Mouse (Mus musculus) right cerebral cortex, postnatal 36 days (tissue): ENCODE measurements at regions not wholly inside any gene's neighbourhood (a gene's known extent, or its start where the extent isn't known, plus 50 kb on each side); places are given as distances from the start of the nearest gene placed in this dataset.
A peak's percentile ranks its signal among the peaks of the same experiment; 100 is the strongest.

ENCODE experiments used
- DNase-seq, 2 experiments: peaks; one replicate each; pipeline ENCODE4 v3.0.0; 2022; ENCODE audit warnings: low spot score in 2 of 2, mixed read lengths in 1 of 2

GRCm38 (mm10) chr1:144452141-144452540 lies 115.3 kb downstream of the Rgs21 start:
- DNase-seq: no peak

DNA sequence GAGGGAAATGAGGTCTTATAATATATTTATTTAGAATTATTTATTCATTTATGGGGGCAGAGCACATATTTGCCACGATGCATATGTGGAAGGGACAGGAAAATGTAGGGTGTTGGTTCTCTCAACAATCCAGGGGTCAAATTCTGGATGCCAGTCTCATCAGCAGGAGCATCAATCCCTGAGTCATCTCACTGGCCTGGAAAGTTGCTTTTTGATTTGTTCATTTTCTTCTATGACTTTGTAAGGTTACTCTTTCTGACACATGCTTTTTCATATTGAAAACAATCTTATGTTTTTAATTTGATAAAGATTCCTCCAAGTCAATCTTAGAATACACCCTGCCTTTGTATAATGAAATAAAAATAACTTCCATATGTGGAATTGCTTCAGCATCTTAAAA lies 115.7 kb downstream of the Rgs21 start:
- no peak for DNase-seq

GRCm38 (mm10) chr1:144436617-144437016 lies 130.8 kb downstream of the Rgs21 start:
- no peak for DNase-seq

GRCm38 (mm10) chr1:144432816-144433215 lies 134.7 kb downstream of the Rgs21 start:
- DNase-seq: no peak

DNA sequence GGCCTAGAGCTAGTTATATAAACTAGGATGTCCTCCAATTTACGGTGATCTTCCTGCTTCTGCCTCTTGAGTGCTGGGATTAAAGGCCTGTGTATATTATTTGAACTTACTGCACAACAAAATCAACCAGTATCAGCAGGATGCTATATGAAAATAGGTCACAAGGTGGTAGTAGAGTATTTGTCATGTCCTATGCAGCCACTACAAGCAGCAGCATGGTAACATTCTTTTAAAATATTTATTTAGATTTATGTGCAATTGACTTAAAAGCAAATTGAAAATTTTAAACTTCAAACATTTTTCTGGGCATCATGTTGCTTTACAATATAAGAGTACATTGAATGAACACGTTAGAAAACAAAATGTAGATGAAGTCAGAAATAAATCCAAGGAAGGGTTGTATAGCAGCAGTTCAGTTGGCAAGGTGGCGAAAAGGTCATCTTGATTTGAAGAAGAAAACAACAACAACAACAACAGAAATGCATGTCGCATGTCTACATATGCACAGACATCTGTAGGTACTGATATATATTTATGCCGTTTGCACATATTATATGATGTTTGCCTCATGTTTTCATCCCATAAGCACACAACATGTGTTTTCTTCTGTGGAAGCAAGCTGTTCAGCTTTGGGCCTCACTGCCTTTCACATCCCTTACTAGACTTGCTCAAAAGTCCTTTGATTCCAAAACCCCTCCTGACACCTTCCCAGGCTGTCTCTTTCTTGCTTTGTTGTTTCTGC lies 135.8 kb downstream of the Rgs21 start:
- DNase-seq: no peak

- no peak for DNase-seq
These were observed 146.1 kb downstream of the Rgs21 start for GRCm38 (mm10) chr1:144421374-144421773.

- peak; percentile 77 to 78 for DNase-seq
These were observed 157.6 kb upstream of the Rgs1 start for GRCm38 (mm10) chr1:144406387-144407383.

- DNase-seq: no peak
These were observed 156.7 kb upstream of the Rgs1 start for GRCm38 (mm10) chr1:144405724-144406123.

DNA sequence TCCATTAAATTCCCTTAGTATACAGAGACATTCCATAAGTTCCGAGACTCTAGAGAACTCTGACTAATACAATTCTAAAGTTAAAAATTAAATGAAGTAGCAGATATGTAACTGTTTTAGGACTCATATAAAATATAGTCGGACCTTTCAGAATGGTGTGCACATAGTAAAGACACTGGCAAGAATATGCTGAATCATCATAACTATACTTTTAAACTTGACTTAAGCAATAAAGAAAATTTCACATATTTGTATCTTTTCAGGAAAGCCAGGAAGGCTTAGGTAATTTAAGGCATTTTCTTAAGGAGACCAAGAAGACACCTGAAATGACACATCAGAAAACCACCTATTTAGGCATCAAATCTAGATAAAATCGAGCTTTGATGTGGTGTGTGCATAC lies 156.0 kb upstream of the Rgs1 start:
- no peak for DNase-seq

GRCm38 (mm10) chr1:144379991-144380594 lies 131.1 kb upstream of the Rgs1 start:
- no peak for DNase-seq

GRCm38 (mm10) chr1:144374121-144374520 lies 125.1 kb upstream of the Rgs1 start:
- DNase-seq: no peak

DNA sequence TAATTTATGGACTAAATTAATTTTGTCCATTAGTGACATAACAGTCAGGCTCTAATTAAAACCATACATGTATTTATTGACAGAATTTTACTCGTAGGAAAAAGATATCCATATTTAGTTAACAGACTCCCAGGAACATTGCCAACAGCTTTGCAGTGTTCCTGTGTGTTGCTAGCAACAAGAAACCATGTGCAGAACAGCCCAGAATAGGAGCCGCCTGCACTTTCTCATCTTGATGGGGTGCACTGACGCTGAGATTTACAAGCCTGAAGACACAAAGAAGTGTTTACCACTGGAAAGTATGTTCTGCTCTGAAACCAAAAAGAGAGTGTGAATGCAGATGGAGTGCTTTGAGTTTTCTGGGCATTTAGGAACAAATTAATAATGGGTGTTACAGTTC lies 118.5 kb upstream of the Rgs1 start:
- DNase-seq: peak; percentile 41 to 78

DNA sequence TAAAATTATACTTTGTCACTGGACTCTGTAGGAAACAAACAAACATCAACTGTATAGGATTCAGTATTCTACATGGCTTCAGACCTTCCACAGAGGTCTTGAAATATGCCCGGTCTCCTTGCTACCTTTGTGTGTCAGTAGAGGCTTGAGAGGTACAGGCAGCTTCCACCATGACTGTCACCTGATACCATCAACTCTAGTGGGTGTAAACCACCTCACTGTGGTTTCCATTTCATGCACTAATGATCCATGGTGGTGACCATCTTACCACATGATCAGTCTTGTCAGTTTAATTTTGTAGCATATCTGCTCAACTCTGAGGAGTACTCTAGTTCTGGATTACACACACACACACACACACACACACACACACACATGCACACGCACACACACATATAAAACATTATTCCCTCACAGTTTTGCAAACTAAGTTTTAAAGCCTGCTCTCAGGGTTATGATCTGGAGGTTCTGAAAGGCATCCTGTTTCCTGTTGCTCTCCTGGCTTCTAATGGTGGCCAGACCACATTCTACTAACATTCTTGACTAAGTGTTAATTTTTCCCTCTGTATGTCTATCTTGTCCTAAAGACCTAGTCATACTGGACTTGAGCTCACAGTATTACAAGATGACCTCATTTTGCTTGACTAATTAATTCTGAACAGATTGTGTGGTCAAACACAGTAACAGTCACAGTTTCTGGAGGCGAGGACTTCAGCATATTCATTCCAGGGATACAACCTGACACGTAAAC lies 106.7 kb upstream of the Rgs1 start:
- no peak for DNase-seq

GRCm38 (mm10) chr1:144355041-144355440 lies 106.0 kb upstream of the Rgs1 start:
- no peak for DNase-seq

DNA sequence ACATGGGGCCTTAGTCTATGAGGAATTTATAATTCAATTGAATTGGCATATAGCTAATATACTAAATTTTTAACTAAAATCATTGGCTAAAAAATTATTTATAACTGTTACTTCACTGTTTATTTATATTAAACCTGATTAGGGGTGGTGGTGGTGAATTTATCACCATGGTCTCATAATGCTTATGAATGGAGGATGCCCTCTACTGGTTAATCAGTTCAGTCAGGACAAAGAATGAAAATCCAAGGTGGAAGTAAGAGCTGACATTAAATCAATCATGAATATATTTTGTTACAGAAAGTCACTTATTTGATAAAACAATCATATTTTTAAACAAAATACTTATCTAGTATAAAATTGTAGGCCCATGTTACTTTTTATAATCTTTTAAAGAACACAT lies 104.3 kb upstream of the Rgs1 start:
- DNase-seq: no peak

GRCm38 (mm10) chr1:144343820-144344219 lies 94.8 kb upstream of the Rgs1 start:
- DNase-seq: no peak

- no peak for DNase-seq
These were observed 94.3 kb upstream of the Rgs1 start for GRCm38 (mm10) chr1:144343299-144343698.

GRCm38 (mm10) chr1:144337572-144337971 lies 88.5 kb upstream of the Rgs1 start:
- DNase-seq: no peak

- no peak for DNase-seq
These were observed 81.5 kb upstream of the Rgs1 start for GRCm38 (mm10) chr1:144330365-144331050.

GRCm38 (mm10) chr1:144319406-144319805 lies 70.4 kb upstream of the Rgs1 start:
- DNase-seq: no peak

- DNase-seq: no peak
These were observed 69.2 kb upstream of the Rgs1 start for GRCm38 (mm10) chr1:144318289-144318688.
